Mouse (Mus musculus) lung, adult 2 months (tissue): ENCODE data around the gene Gpr65.

ENCODE experiments used
- CTCF ChIP-seq: fragments of 200-500 bp; IDR thresholded peaks from 2 replicates; pipeline ENCODE4 v1.5.1; 2011; ENCODE audit warnings: mild to moderate bottlenecking, low read length, control low read depth; ENCODE audit not compliant: insufficient read depth
- POLR2A ChIP-seq: fragments of 200-500 bp; IDR thresholded peaks from 2 replicates; pipeline ENCODE4 v1.6.1; 2011; ENCODE audit warnings: low read depth, mild to moderate bottlenecking, control low read depth, low read length, borderline replicate concordance; ENCODE audit errors: extremely low read depth

DNA sequence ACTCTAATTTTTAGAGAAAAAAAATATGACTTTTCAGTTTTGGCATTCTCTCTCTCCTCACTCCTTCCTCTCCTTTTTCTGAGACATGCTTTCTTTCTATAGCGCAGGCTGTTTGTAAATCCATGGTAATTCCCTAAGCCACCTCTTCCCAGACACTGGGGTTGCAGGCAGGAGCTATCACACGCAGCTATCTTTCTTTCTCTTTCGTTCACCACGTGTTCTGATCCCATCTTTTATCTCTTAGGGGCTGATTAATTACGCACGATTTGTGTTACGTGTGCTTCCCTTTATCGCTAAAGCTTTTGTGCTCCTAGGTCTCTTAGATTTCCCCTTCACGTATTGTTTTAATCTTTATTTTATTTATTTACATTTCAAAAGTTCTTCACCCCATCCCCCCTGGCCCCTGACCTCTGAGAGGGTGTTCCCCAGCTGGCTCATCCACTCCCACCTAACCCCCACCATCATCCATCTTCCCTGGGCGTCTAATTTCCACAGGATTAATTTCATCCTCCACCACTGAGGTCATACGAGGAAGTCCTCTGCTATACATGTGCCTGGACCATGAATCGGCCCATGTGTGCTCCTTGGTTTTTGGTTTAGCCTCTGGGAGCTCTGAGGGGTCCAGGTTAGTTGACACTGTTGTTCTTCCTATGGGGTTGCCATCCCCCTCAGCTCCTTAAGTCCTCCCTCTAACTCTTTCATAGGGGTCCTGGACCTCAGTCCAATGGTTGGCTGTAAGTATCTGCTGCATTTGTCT is 2.6 kb downstream of the Gpr65 start:
- TF ChIP-seq POLR2A (no peak), CTCF (no peak)
